Mouse (Mus musculus) stomach, adult 2 months (tissue): ENCODE results near the gene Gm4788. TPM values are rescaled to one million over a fixed set of nuclear protein-coding genes. Genes with fewer than 3 reads are reported as not detected.

ENCODE experiments used
- polyA plus RNA-seq: library from polyadenylated mRNA; depleted of rRNA; stranded (reverse); fragments of >200 nt; gene quantifications from 2 replicates; pipeline ENCODE4 v1.2.3, GENCODE M21; 2012; rRNA removed

The Gm4788 gene
- polyA plus RNA-seq, result not detected in 2 replicates

GRCm38 (mm10) chr1:139781143-139781542 is at the start of gene Gm4788:
TSS of gene Gm4788 (minus strand) at chr1:139781243.

Other genes with a start within 250 kb of the Gm4788 start
- gene Cfhr1, start 221.0 kb downstream of the Gm4788 start, polyA plus RNA-seq, result not detected in 2 replicates
- not detected in 2 replicates for gene Cfhr2, start 77.5 kb upstream of the Gm4788 start, polyA plus RNA-seq